Mouse (Mus musculus) T-cell, adult 2 months (primary cell): Measurements from ENCODE around the gene Myo5c.

Experiments
- DNase-seq: peaks from one replicate; pipeline ENCODE4 v3.0.0; 2022; ENCODE audit warnings: low spot score

Gene Myo5c

DNA sequence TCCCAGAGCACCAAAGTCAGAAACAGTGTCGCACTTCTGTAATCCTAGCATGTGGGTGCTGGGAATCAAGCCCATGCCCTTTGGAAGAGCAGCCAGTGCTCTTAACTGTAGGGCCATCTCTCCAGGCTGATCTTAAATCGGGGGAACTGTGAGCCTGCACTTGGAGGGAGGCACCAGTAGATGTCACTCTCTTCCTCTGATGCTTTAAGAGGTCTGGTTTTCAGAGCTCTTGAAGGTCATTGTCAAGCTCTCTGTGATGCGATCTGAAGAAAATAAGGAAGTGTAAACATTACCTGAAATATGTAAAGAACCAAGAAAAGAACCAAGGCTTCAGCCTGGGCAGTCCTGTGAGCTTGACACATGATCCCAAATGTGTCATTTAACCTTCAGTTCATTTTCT, 51.0 kb downstream of the Myo5c start:
- peak; percentile 21 for DNase-seq

DNA sequence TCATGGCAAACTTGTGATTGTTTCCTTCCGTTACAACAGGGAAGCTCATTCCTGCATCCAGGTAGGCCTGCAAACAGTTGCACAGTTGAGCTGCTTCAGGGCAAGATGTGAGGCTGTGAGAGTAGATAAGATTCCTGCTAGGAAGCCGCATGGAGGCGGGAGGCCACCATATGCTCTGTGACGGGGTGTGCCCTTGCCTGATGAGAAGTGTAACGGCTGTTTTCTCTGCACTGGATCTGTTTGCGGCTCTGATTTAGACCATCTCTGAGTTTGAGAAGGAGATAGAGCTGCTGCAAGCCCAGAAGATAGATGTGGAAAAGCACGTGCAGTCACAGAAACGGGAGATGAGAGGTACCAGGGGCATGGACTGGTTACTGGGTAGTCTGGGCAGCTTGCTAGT, 51.8 kb downstream of the Myo5c start:
- DNase-seq = no peak

DNA sequence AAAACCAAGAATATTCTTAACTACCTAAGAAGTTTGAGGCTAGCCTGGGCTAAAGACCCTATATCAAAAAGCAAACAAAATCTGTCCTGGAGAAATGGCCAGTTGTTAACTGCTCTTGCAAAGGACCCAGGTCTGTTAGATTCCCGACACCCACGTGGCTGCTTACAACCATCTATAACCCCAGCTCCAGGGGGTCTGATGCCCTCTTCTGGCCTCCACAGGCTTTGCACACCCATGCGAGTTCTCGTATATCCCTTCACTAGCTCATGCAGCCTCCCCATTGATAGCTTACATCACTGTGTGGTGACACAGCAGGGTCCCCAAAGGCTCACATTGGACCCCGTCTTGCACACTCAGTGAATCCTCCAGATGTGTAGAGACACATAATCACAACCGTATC, 53.5 kb downstream of the Myo5c start:
- DNase-seq = no peak

DNA sequence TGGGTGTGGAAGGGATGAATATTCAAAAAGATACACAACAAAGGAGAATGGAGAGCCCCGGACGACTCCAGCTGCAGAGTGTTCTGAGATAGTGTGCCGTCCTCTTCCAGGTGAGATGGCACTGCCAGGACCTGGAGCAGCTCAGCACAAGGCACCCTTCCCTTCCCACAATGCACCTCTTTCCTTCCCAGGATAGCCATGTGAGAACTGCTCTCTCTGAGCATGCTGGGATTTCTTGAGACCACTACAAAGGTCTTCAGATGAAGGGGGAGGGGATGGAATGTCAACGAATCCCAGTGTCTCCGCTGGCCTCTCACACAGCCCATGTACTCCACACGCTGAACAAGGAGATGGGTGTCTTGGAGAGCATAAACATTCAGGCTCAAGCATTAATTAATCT, 55.8 kb downstream of the Myo5c start:
- DNase-seq = no peak

DNA sequence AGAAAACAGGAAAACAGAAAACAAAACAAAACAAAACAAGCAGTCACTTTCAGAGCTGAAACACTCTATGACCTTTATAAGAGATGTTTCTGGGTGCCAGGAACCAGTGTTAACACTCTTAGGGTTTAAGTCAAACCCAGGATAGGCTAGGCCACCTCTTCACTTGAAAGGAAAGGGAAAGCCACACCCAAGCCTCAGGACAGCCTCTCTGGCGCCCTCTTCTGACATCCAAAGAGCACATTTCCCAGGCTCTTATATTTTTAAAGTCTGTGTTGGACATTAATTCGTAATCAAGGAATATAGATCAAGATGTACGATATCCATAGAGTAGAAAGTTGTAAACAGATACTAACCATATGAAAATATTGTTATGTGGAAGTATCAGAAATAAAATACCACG, 57.7 kb downstream of the Myo5c start:
- peak; percentile 9 for DNase-seq

DNA sequence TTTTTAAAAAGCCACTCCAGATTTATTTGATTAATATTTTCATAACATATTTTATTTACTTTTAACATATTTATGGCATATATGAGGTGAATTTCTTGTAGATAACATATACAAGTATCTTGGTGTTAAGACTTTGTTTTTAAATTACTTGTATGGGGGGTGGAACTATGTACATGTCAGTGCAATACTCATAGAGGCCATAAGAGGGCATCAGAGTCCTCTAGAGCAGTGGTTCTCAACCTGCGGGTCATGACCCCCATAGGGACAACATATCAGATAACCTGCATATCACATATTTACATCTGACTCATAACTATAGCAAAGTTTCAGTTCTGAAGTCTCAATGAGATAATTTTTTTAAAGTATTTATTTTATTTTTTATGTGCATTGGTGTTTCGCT, 67.5 kb downstream of the Myo5c start:
- DNase-seq = peak; percentile 9

DNA sequence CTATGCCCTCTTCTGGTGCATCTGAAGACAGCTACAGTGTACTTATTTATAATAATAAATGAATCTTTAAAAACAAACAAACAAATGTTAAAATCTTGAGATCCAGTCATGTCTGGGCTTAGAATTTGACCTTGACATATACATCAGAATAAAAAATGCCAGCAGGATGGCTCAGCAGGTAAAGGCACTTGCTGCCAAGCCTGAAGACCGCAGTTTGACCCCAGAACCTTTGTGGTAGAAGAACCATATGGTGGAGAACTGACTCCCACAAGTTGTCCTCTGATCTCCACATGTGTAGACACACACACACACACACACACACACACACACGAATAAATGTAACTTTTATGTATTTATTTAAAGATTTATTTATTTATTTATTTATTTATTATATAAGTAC, 71.2 kb downstream of the Myo5c start:
- no peak for DNase-seq

DNA sequence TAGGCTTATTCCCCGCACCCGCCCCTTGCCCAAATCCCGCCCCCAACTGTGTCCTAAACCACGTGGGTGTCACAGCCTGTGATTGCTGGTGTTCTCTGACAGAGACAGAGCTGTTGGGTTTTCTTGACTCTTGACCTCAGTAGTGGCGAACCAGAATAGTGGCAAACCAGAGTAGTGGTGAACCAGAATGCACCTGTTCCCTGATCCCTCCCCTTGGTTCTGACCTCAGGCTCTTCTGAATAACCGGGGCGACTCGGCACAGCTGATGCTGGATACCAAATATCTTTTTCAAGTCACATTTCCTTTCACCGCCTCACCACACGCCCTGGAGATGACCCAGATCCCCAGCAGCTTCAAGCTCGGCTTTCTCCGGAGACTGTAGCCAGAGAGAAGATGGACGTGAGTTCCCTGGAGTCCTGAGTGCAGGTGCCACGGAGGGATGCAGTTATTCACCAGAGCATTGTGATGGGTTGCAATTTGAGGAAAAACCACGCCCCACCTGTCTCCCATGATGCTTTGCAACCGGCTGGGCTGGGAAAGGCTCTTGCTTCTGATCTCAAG, 72.0 kb downstream of the Myo5c start:
- peak; percentile 9 for DNase-seq

DNA sequence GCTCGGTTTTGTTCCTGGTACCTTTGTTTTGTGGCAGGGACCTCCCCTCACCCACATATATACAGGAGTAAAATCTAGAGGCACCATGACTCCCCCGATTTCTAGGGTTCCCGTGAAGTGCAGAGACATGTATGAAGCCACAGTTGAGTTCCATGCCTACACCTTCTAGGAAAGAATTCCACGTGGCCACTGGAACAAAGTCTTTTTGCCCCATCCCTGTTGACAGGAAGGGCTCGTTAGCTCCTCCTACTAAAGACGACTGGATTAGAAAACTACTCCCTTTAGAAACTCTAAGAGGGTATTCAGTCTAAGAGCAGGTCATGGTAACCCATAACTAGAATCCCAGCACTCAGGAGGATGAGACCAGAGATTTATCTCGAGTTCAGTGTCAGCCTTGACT, 72.5 kb downstream of the Myo5c start:
- no peak for DNase-seq

DNA sequence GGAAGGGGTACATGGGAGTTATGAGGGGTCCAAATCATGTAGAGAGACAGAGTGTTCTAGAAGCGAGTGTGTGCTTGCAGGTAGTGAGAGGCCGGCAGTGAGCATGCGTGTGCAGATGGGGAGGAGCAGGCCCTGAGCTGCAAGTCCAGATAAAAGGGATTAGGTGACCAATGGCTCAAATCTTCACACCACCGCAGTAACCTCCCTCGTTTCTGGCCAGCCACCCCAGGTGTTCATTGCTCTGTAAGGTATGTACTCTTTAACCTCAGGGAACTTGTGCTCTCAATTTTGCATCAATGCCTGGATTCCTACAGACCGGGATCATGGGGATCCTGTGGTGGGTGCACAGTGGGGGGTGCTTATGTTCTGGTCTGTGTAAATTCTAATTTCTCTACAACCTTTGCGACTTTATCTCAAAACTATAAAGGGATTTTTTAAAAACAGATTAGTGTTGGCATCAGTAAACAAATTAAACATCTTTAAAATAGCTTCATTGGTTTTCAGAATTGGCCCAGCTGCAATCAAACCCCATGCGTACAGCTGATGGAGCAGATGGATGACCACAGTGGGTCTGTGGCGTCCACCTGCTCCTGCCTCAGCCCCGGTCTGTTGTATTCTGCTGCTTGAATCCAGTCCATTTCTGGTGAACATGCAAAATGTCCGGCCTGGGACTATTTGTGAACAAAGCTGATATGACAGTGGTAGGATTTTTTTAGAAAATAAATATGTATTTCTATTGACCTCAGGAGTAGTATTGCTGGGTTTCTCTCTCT, 74.5 kb downstream of the Myo5c start, which contains the start of gene Gnb5:
Gene Gnb5, plus strand, starts transcription at position 163 of the 773 bp plus-strand sequence.
- DNase-seq = no peak

DNA sequence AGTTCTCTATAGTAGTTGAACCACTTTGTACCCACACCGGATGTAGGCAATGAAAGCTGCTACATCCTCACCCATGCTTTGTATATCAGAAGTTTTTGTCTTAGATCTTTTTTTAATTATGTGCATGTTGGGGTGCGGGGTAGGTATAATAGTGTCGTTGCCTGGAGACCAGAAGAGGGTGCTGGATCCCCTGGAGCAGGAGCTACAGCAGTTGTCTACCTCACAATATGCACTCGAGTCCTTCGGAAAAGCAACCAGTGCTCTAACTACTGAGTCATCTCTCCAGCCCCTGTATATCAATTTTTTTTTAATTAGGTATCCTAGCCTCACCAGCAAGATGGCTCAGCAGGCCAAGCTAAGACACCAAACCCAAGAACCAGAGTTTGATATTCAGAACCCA, 75.2 kb downstream of the Myo5c start:
- DNase-seq = no peak

DNA sequence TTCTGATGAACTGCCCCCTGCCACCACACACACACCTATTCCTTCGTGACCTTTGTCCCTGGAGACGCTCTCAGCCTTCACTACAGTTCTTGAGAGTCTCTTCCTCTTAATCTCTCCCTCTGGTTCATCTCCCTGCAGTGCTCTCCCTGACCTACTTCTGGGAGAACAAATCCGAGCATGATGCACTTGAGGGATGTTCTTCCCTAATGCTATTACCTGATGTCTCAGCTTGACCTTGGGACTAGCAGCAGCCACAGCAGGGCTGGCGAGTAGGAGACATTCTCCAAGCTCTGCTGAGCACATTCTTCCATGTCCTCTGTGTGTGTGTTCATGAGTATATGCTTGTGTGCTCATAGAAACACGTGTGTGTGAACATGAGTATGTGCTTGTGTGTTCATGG, 76.8 kb downstream of the Myo5c start:
- DNase-seq = no peak

DNA sequence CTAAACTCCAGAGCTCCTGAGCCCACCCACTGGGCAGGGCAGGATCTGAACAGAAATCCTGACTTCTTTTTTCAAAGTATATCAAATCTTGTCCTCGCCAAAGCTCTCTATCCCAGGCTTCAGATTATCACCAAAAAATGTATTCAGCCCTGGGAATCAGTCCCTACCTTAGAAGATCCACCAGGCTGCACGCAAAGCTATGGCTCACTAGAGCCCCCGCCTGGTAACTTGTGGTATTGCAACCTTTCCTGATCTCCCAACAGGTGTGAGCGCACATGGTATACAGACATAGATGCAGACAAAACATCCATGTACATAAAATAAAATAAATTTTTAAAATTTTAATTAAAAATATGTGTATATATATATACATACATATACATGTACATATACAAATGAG, 80.2 kb downstream of the Myo5c start:
- DNase-seq = peak; percentile 63

DNA sequence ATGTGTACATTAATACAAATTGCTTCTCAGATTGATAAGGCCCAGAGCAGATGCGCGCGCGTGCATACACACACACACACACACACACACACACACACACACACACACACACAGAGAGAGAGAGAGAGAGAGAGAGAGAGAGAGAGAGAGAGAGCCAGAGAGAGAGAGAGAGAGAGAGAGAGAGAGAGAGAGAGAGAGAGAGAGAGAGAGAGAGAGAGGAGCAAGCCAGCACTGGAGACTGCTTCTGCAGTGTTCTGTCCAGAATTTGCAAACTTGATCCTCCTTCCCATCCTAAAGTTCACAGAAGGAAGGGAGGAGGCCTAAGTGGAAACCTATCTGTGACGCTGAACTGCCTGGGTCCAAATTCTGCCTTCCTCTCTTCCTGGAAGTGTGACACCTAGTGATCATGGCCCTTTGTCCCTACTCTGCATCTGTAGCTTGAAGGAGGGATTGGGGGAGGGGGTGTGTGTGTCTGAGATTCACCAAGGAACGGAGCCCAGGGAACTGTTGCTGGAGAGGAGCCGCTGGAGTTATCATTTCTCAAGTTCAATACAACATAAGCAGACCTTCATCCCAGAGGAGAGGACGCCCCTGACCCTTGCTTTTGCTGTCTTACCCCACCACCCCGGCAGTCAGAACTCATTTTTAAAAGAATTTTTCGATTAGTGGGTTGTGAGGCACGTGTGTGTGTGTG, 81.5 kb downstream of the Myo5c start:
- DNase-seq = no peak

DNA sequence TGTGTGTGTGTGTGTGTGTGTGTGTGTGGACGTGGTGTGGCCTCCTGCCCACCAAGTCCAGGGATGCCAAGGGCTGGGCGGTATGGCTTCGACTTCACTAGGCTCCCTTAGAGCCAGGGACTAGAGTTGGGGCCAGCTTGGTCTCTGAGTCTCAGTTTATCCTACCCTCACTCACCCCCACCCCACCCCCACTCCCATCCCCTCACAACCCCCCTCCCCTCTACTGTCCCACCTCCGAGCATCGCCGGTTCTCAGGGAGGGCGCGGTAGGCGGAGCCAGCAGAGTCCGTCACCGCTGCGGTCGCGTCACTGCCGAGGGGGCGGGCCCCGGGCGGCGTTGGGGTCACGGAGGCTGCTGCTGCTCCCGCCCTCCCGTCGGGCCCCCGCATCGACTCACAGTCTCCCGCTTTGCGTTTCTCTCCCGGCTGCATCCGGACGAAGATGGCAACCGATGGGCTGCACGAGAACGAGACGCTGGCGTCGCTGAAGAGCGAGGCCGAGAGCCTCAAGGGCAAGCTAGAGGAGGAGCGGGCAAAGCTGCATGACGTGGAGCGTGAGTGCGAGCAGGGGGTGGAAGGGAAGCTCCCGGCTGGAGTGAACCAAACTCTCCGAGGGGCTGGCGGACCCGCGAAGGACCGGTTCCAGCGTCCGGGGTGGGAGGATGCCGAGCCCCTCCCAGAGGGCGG, 82.2 kb downstream of the Myo5c start:
- peak; percentile 74 for DNase-seq

DNA sequence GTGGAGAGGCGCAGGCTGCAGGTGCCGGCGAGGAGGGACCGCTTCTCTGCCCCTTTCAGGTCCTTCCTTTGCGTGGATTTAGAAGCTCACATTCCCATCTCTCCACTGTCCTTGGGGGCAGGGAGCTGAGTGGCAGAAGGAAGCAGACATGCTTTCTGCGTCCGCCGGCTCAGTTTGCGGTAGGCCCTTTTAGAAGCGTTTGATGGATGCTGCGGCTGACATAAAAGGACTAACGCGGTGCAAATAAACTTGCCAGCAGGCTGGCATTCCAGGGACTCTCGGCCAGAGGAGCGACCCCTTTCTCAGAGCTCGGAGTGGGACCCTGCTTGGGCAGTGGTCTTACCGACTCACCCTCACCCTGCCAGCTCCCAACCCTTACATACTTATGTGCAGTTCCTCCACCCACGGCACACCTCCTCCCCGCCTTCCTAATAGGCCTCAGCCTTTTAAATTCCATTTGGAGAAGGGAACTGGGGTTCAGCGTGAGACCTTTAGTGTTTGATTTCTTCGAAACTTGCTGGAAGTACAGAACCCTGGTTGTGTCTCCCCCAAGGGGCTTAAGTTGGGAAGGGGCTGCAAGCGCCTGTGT, 82.8 kb downstream of the Myo5c start:
- DNase-seq = no peak

DNA sequence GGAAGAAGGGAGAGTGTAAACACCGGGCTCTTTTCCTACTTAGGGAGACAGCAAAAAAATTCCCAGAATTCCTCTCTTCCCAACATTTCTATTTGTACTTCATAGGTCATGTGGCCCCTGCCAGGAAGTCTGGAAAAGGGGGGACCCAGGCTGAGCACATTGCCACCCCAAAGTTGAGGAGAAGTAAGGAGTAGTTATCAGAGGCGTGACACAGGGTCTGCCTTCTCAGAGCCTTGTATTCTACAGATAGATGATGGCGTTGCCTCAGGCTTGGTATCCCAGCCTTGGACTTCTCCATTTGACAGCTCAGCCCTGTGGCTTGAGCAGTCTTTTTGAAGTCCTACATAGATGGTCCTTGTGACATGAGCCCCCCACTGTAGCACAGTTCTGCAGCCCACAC, 83.4 kb downstream of the Myo5c start:
- DNase-seq = no peak

DNA sequence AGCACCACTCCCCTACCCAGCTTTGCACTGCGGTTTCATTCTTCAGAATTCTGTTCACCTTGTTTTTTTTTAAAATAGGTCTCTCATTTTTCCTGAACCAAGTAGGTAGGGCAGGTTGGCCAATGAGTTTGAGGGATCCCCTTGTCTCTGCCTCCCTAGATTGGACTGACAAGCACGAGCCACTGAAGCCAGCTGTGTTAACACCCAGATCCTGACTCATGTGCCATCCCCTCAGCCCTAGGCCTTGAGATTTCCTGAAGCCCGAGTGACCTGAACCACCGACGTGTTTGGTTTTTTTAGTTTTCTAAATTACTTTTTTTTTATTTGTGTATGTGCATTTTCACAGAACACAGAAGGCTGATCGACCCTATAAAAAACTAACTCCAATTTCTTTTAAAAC, 85.0 kb downstream of the Myo5c start:
- DNase-seq = no peak

DNA sequence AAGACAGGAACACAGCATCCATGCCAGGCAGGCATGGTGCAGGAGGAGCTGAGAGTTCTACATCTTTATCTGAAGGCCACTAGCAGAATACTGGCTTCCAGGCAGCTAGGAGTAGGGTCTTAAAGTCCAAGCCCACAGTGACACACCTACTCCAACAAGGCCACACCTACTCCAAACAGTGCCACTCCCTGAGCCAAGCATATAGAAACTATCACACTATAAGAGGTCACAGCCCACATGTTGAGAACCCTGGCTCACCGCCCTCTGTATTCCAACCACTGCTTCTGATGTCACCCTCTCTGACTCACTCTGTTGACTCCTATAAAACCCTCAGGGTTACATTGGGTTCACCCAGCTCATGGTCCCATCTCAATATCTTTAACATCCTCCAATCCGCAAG, 86.4 kb downstream of the Myo5c start:
- no peak for DNase-seq

DNA sequence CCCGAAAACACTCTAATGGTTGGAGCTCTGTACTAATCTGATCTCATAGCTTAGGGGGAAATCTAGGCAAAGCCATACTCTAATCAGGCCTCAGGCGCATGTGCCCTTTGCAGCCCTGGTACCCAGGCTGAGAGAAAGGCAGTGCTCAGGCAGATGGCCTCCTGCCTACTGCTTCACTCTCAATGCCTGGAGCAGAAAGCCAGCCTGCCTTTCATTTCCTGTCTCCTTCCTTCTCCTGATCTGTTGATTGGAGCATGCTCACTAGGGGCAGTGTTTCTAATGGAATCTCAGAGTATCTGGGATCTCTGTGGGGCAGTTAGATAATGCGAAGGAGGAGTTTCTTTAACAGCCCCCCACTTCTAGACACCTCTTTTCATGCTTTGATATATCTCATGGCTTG, 87.5 kb downstream of the Myo5c start:
- no peak for DNase-seq

DNA sequence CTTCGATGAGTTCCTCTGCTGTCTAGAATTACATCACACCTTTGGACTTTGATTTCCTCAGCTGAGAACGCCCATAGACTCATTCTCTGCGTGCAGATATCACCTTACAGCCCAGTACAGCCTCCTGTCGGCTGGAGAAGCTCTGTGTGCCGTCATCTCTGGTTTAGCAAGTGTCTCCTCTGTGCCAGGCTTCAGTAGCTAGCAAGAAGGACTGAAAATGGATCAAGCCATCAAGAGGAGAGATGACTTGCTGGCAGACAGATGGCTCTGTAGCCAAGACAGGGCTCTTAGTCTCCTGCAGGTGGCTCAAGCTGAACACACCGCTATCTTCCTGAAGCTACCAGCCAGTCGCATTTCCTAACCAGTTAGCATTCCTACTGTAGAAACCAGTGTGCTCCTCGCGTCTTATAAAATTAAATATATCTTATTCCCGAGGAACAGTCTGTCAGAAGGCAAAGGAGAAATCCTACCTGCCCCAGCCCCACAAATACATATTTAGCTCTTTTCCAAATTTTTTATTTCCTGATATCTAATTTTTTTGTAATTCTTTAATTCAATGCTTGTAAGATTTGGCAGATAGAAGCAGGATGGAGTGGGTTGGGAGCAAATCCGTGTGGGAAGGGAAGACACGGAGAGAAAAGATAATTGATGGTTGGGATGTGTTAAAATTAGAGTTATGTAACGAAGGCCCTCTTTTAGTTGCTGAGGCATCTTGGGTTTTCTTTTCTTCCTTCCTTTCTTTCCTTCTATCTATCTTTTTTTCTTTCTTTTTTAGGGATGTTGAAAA, 90.5 kb downstream of the Myo5c start:
- DNase-seq = no peak

DNA sequence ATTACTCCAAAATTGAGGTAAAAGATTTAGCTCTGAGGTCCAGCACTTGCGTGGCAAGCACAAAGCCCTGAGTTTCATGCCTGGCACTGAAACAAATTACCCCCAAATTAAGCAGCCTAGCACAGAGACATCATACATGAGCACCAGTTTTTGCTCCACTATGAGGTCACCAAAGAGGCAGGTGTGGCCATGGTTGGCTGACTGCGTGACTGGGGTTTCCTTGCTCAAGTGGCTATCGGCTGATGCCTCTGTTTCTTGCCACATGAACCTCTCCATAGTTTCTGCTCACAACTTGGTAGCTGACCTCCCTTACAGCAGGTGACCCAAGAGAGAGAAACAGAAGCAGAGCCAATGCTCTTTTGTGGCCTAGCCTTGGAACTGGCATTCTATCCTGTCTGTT, 96.2 kb downstream of the Myo5c start:
- no peak for DNase-seq
